Mouse (Mus musculus): Measurements from ENCODE around the gene Il1rl1.

DNA sequence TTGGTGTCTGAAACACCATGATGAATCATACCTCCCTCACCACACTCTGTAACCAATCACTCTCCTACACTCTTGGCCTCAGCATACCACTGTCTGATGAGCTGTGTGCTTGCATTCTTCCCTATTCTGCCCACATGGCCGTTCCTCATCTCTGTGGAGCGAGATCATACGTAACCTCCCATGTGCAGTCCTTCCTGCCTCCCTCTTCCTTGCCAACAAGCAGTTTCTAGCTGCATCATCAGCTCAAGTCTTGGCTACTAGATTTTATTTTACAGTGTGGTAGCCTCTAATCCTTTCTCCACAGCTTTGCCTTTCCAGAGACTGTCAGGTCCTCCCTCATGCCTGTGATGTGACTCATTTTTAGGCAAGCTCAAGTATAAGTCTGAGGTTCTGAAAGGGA, 15.4 kb downstream of the Il1rl1 start:
- TF ChIP-seq POLR2A (IDR thresholded peaks at IDR 0.05; ENCODE audit: extremely low read depth, insufficient read depth, low read length) = no peak
- TF ChIP-seq CTCF (IDR thresholded peaks at IDR 0.05; ENCODE audit: low read depth, low read length) = no peak

Measured in liver, adult 2 months (tissue).